Mouse (Mus musculus) R1 (cell line): ENCODE data around the gene Serinc4.

Experiments
- DNase-seq: peaks from one replicate; pipeline ENCODE4 v3.0.0-alpha.2; 2018; ENCODE audit warnings: low read depth, low spot score

Gene Serinc4

DNA sequence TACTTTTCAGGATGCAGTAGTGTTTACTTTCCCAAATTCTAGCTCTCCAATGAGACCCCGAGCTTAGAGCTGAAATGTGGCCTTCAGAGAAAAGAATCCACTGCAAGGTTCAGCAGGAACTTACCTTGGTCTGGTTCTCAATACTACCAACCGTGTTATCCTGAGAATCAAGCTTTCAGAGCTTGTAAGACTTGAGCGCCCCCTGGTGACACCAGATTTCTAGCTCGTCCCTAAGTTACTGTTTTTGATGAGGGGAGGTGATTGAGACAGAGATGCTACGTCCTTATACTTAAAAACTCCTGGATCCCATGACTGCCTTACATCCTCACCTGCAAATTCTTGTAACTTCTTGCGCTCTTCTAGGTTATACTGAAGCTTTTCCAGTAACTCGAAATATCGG, 60.0 kb downstream of the Serinc4 start:
- peak; percentile 82 for DNase-seq
